Mouse (Mus musculus): Measurements from ENCODE around the gene Gpr35. TPM values are rescaled to one million over a fixed set of nuclear protein-coding genes. Genes with fewer than 3 reads are reported as not detected.

The Gpr35 gene
- 0.14 and 0.48 TPM in 2 replicates for polyA plus RNA-seq (2015; fragmentation: Nextera tagmentation; extraction: Ambion mirVana)

GRCm38 (mm10) chr1:92950607-92951006, at the start of gene Gpr35:
TSS of gene Gpr35 (plus strand) at chr1:92950865.
- Histone ChIP-seq H3K4me2 (no peak within 1 kb of the TSS), H3K9ac (no peak within 1 kb of the TSS), H3K27ac (replicated peaks) (no peak within 1 kb of the TSS), H3K9me3 (no peaks in the 10 kb centered on the region), H3K27me3 (replicated peaks) (no peaks in the 10 kb centered on the region), H3K36me3 (peaks cover 30% of the 10 kb centered on the region), H3K4me1 (no peaks in the 10 kb centered on the region), H3K4me3 (no peak within 1 kb of the TSS)
- ATAC-seq (ENCODE audit: extremely low read depth, insufficient number of reproducible peaks, low FRiP score, low TSS enrichment) = no peak
- 64% methylated on average over 5 of the region's 5 CpGs for WGBS

GRCm38 (mm10) chr1:92902786-92903185, 47.9 kb upstream of the Gpr35 start, which contains the start of gene Ankmy1:
TSS of gene Ankmy1 (minus strand) at chr1:92902906.
- peak within 1 kb of the TSS; percentile 62 for H3K4me2 ChIP-seq
- H3K27me3 ChIP-seq (replicated peaks) = peaks cover 45% of the 10 kb centered on the region
- WGBS = 2% methylated on average over 15 of the region's 15 CpGs
- peak within 1 kb of the TSS; percentile 24 for H3K4me3 ChIP-seq
- peak within 1 kb of the TSS; percentile 24 for H3K9ac ChIP-seq
- 0 out of 2 replicates have a peak, but pooled peaks have one; percentile 8 for ATAC-seq (ENCODE audit: extremely low read depth, insufficient number of reproducible peaks, low FRiP score, low TSS enrichment)
- H3K36me3 ChIP-seq = no peaks in the 10 kb centered on the region
- H3K4me1 ChIP-seq = peaks cover 19% of the 10 kb centered on the region
- H3K27ac ChIP-seq (replicated peaks) = no peak within 1 kb of the TSS
- no peaks in the 10 kb centered on the region for H3K9me3 ChIP-seq

- no peak for ATAC-seq (ENCODE audit: extremely low read depth, insufficient number of reproducible peaks, low FRiP score, low TSS enrichment)
- 68% methylated on average over 4 of the region's 4 CpGs for WGBS
- H3K4me3 ChIP-seq = no peak overlapping the region
- no peak overlapping the region for H3K27ac ChIP-seq (replicated peaks)
- no peak overlapping the region for H3K4me2 ChIP-seq
- peaks cover 23% of the 10 kb centered on the region for H3K4me1 ChIP-seq
- H3K36me3 ChIP-seq = no peaks in the 10 kb centered on the region
- no peaks in the 10 kb centered on the region for H3K9me3 ChIP-seq
- H3K9ac ChIP-seq = no peak overlapping the region
- peaks cover 41% of the 10 kb centered on the region for H3K27me3 ChIP-seq (replicated peaks)
Observed at GRCm38 (mm10) chr1:92903627-92904026, 47.0 kb upstream of the Gpr35 start.

- H3K9ac ChIP-seq = no peak overlapping the region
- WGBS = 85% methylated on average over 2 of the region's 2 CpGs
- no peak for ATAC-seq (ENCODE audit: extremely low read depth, insufficient number of reproducible peaks, low FRiP score, low TSS enrichment)
- H3K27me3 ChIP-seq (replicated peaks) = peaks cover 24% of the 10 kb centered on the region
- H3K36me3 ChIP-seq = no peaks in the 10 kb centered on the region
- H3K27ac ChIP-seq (replicated peaks) = no peak overlapping the region
- no peak overlapping the region for H3K4me3 ChIP-seq
- H3K9me3 ChIP-seq = no peaks in the 10 kb centered on the region
- peaks cover 33% of the 10 kb centered on the region for H3K4me1 ChIP-seq
- H3K4me2 ChIP-seq = no peak overlapping the region
Observed at GRCm38 (mm10) chr1:92905703-92906310, 44.9 kb upstream of the Gpr35 start.

GRCm38 (mm10) chr1:92906779-92907631, 43.7 kb upstream of the Gpr35 start, which contains the start of gene Dusp28:
TSS of gene Dusp28 (plus strand) at chr1:92906981.
- Histone ChIP-seq H3K4me1 (peaks cover 42% of the 10 kb centered on the region), H3K4me2 (peak within 1 kb of the TSS; percentile 83), H3K36me3 (no peaks in the 10 kb centered on the region), H3K27ac (replicated peaks) (peak within 1 kb of the TSS; percentile 87), H3K9ac (peak within 1 kb of the TSS; percentile 86), H3K9me3 (no peaks in the 10 kb centered on the region), H3K27me3 (replicated peaks) (peaks cover 12% of the 10 kb centered on the region), H3K4me3 (peak within 1 kb of the TSS; percentile 84)
- peak; percentile 77 for ATAC-seq (ENCODE audit: extremely low read depth, insufficient number of reproducible peaks, low FRiP score, low TSS enrichment)
- under 1% methylated on average over 81 of the region's 81 CpGs for WGBS

GRCm38 (mm10) chr1:92907632-92908360, 42.9 kb upstream of the Gpr35 start:
- Histone ChIP-seq H3K27ac (replicated peaks) (peak overlapping the region; percentile 87), H3K36me3 (no peaks in the 10 kb centered on the region), H3K9me3 (no peaks in the 10 kb centered on the region), H3K4me1 (peaks cover 45% of the 10 kb centered on the region), H3K9ac (peak overlapping the region; percentile 86), H3K4me3 (peak overlapping the region; percentile 84), H3K27me3 (replicated peaks) (peaks cover 6% of the 10 kb centered on the region), H3K4me2 (peak overlapping the region; percentile 83)
- WGBS = 38% methylated on average over 20 of the region's 20 CpGs
- ATAC-seq (ENCODE audit: extremely low read depth, insufficient number of reproducible peaks, low FRiP score, low TSS enrichment) = no peak

- 92% methylated on average over 3 of the region's 3 CpGs for WGBS
- no peak for ATAC-seq (ENCODE audit: extremely low read depth, insufficient number of reproducible peaks, low FRiP score, low TSS enrichment)
- Histone ChIP-seq H3K27me3 (replicated peaks) (peaks cover 6% of the 10 kb centered on the region), H3K9me3 (no peaks in the 10 kb centered on the region), H3K4me1 (peaks cover 43% of the 10 kb centered on the region), H3K4me3 (no peak overlapping the region), H3K4me2 (no peak overlapping the region), H3K9ac (no peak overlapping the region), H3K36me3 (no peaks in the 10 kb centered on the region), H3K27ac (replicated peaks) (no peak overlapping the region)
Observed at GRCm38 (mm10) chr1:92908664-92909063, 42.0 kb upstream of the Gpr35 start.

- Histone ChIP-seq H3K27ac (replicated peaks) (no peak overlapping the region), H3K9ac (no peak overlapping the region), H3K4me3 (no peak overlapping the region), H3K9me3 (no peaks in the 10 kb centered on the region), H3K36me3 (peaks cover 4% of the 10 kb centered on the region), H3K4me2 (no peak overlapping the region), H3K4me1 (peaks cover 43% of the 10 kb centered on the region), H3K27me3 (replicated peaks) (peaks cover 6% of the 10 kb centered on the region; the same call in 1 of the 2 replicates)
- ATAC-seq (ENCODE audit: extremely low read depth, insufficient number of reproducible peaks, low FRiP score, low TSS enrichment) = no peak
- 68% methylated on average over 4 of the region's 4 CpGs for WGBS
Observed at GRCm38 (mm10) chr1:92909068-92909467, 41.6 kb upstream of the Gpr35 start.

- peaks cover 6% of the 10 kb centered on the region; the same call in 1 of the 2 replicates for H3K27me3 ChIP-seq (replicated peaks)
- peaks cover 43% of the 10 kb centered on the region for H3K4me1 ChIP-seq
- H3K27ac ChIP-seq (replicated peaks) = peak within 1 kb of the TSS; percentile 90
- peak within 1 kb of the TSS; percentile 96 for H3K4me2 ChIP-seq
- no peaks in the 10 kb centered on the region for H3K9me3 ChIP-seq
- under 1% methylated on average over 42 of the region's 57 CpGs for WGBS
- ATAC-seq (ENCODE audit: extremely low read depth, insufficient number of reproducible peaks, low FRiP score, low TSS enrichment) = peak; percentile 49
- H3K36me3 ChIP-seq = peaks cover 17% of the 10 kb centered on the region
- H3K4me3 ChIP-seq = peak within 1 kb of the TSS; percentile 71
- H3K9ac ChIP-seq = peak within 1 kb of the TSS; percentile 93
Observed at GRCm38 (mm10) chr1:92910239-92910885, 40.3 kb upstream of the Gpr35 start, which contains the start of gene Rnpepl1. TSS of gene Rnpepl1 (plus strand) at chr1:92910783.

GRCm38 (mm10) chr1:92910925-92911720, 39.5 kb upstream of the Gpr35 start:
- 0 out of 2 replicates have a peak, but pooled peaks have one; percentile 5 for ATAC-seq (ENCODE audit: extremely low read depth, insufficient number of reproducible peaks, low FRiP score, low TSS enrichment)
- Histone ChIP-seq H3K4me3 (peak overlapping the region; percentile 71), H3K9me3 (no peaks in the 10 kb centered on the region), H3K27me3 (replicated peaks) (peaks cover 6% of the 10 kb centered on the region; the same call in 1 of the 2 replicates), H3K36me3 (peaks cover 24% of the 10 kb centered on the region), H3K27ac (replicated peaks) (peak overlapping the region; percentile 90), H3K4me2 (peak overlapping the region; percentile 96), H3K4me1 (peaks cover 43% of the 10 kb centered on the region), H3K9ac (peak overlapping the region; percentile 93)
- 1% methylated on average over 77 of the region's 85 CpGs for WGBS
